Mouse (Mus musculus): ENCODE data around the gene Ddx18.

The Ddx18 gene

GRCm38 (mm10) chr1:121527600-121528398 lies 40.0 kb downstream of the Ddx18 start:
- no peak for DNase-seq (ENCODE audit: low spot score)

- DNase-seq (ENCODE audit: low spot score): no peak
Measured at GRCm38 (mm10) chr1:121527061-121527460, 40.7 kb downstream of the Ddx18 start.

- no peak for DNase-seq (ENCODE audit: low spot score)
Measured at GRCm38 (mm10) chr1:121518609-121519008, 49.2 kb downstream of the Ddx18 start.

GRCm38 (mm10) chr1:121511966-121512365 lies 55.8 kb downstream of the Ddx18 start:
- DNase-seq (ENCODE audit: low spot score): no peak

GRCm38 (mm10) chr1:121511186-121511585 lies 56.6 kb downstream of the Ddx18 start:
- no peak for DNase-seq (ENCODE audit: low spot score)

GRCm38 (mm10) chr1:121510420-121511140 lies 57.2 kb downstream of the Ddx18 start:
- no peak for DNase-seq (ENCODE audit: low spot score)

- DNase-seq (ENCODE audit: low spot score): no peak
Measured at GRCm38 (mm10) chr1:121508729-121509128, 59.1 kb downstream of the Ddx18 start.

Data from ovary, adult 18-20 months (tissue).